In genomic region chr12:75177646-75178030, GRCm38 (mm10) we compare ENCODE assay signal across 10 mouse cellular contexts. TPM values are rescaled to one million over a fixed set of nuclear protein-coding genes. Genes with fewer than 3 reads are reported as not detected.
DNase-seq lines count a peak whose midpoint lies in the region; ATAC-seq and TF ChIP-seq lines count a peak whose summit lies in the region.
"Had no signal": no experiment of that assay in that cellular context is flagged by ENCODE, and none has a peak within 500 bp of the region (broad histone marks: within the 10 kb centered on the region; RNA-seq: fewer than 3 reads in every experiment).

No protein-coding gene starts in this region.

- H3K27ac ChIP-seq in gastrocnemius, adult 2 months: no peak overlapping the region
- H3K27ac ChIP-seq in neural tube, embryonic 11.5 days (ENCODE audit: low read depth, low read length): no peak overlapping the region
- no peak overlapping the region for H3K27ac ChIP-seq in intestine, embryonic 15.5 days
- no peak overlapping the region for H3K27ac ChIP-seq in stomach, embryonic 15.5 days

- no peak for ATAC-seq in neural tube, embryonic 11.5 days (ENCODE audit: insufficient read depth, low FRiP score, low TSS enrichment)
- no peak for ATAC-seq in intestine, embryonic 15.5 days
- ATAC-seq in stomach, embryonic 15.5 days (ENCODE audit: insufficient read depth, low FRiP score, low read depth): no peak

- no peaks in the 10 kb centered on the region for H3K36me3 ChIP-seq in neural tube, embryonic 11.5 days (ENCODE audit: control insufficient read depth, insufficient read depth, low read length)
- no peaks in the 10 kb centered on the region for H3K36me3 ChIP-seq in intestine, embryonic 15.5 days
- H3K36me3 ChIP-seq in stomach, embryonic 15.5 days: no peaks in the 10 kb centered on the region

- intact Hi-C loops in gastrocnemius, adult 2 months (cut with DNase I): no loop called here

- no peaks in the 10 kb centered on the region for H3K4me1 ChIP-seq in neural tube, embryonic 11.5 days (ENCODE audit: control insufficient read depth, insufficient read depth, low read length)
- peaks cover 9% of the 10 kb centered on the region; the same call in 1 of the 2 replicates for H3K4me1 ChIP-seq in intestine, embryonic 15.5 days (replicated peaks)
- peaks cover 12% of the 10 kb centered on the region; the same call in 1 of the 2 replicates for H3K4me1 ChIP-seq in stomach, embryonic 15.5 days

- no peak for TF ChIP-seq CTCF in gastrocnemius, adult 2 months (IDR thresholded peaks at IDR 0.05)

- H3K9ac ChIP-seq in neural tube, embryonic 11.5 days (ENCODE audit: low read length): no peak overlapping the region
- H3K9ac ChIP-seq in intestine, embryonic 15.5 days: no peak overlapping the region
- H3K9ac ChIP-seq in stomach, embryonic 15.5 days: no peak overlapping the region

- H3K4me2 ChIP-seq in neural tube, embryonic 11.5 days (ENCODE audit: low read depth): peak overlapping the region; percentile 80
- H3K4me2 ChIP-seq in intestine, embryonic 15.5 days (replicated peaks): peak overlapping the region; percentile 65
- H3K4me2 ChIP-seq in stomach, embryonic 15.5 days: peak overlapping the region; percentile 67

- peak overlapping the region; percentile 59 for H3K4me3 ChIP-seq in gastrocnemius, adult 2 months
- peak overlapping the region; percentile 51 for H3K4me3 ChIP-seq in neural tube, embryonic 11.5 days (ENCODE audit: low read depth, low read length)
- peak overlapping the region; percentile 33; the same call in 1 of the 2 replicates for H3K4me3 ChIP-seq in intestine, embryonic 15.5 days (replicated peaks)
- H3K4me3 ChIP-seq in stomach, embryonic 15.5 days (replicated peaks): peak overlapping the region; percentile 37

- 1% methylated on average over 13 of the region's 13 CpGs for WGBS in neural tube, embryonic 11.5 days
- WGBS in intestine, embryonic 15.5 days: 4% methylated on average over 13 of the region's 13 CpGs
- 5% methylated on average over 13 of the region's 13 CpGs for WGBS in stomach, embryonic 15.5 days

- H3K27me3 ChIP-seq in neural tube, embryonic 11.5 days (ENCODE audit: control insufficient read depth, insufficient read depth, low read length): peaks cover 13% of the 10 kb centered on the region
- H3K27me3 ChIP-seq in intestine, embryonic 15.5 days (replicated peaks): peaks cover 47% of the 10 kb centered on the region
- H3K27me3 ChIP-seq in stomach, embryonic 15.5 days (replicated peaks): peaks cover 37% of the 10 kb centered on the region

- H3K9me3 ChIP-seq in neural tube, embryonic 11.5 days (ENCODE audit: control insufficient read depth, low read length): no peaks in the 10 kb centered on the region
- no peaks in the 10 kb centered on the region for H3K9me3 ChIP-seq in intestine, embryonic 15.5 days
- no peaks in the 10 kb centered on the region for H3K9me3 ChIP-seq in stomach, embryonic 15.5 days

- DNase-seq in gastrocnemius, adult 2 months: no peak
- no peak for DNase-seq in gastrocnemius, adult 18-20 months (ENCODE audit: low spot score)
- DNase-seq in neural tube, embryonic 11.5 days (ENCODE audit: low spot score): peak; percentile 11
- no peak for DNase-seq in neural tube, embryonic 10.5 days (ENCODE audit: extremely low spot score, low spot score)
- no peak for DNase-seq in lung, postnatal 25 days (ENCODE audit: low spot score)
- no peak for DNase-seq in spleen, adult 18-20 months
- DNase-seq: lung, postnatal 4 days had no signal

RNA-seq across cellular contexts. Expression of gene Kcnh5, which starts 0.5 kb away (rescaled TPM):
- under 1 TPM in 1 of 2 experiments, not detected in 1; 0.06 TPM for total RNA-seq in gastrocnemius, adult 2 months (2021)
- total RNA-seq in gastrocnemius, adult 18-20 months (2021): not detected
- polyA plus RNA-seq in neural tube, embryonic 11.5 days (2014; fragmentation: Nextera tagmentation; extraction: Ambion mirVana): 0.23 and 0.53 TPM in 2 replicates
- polyA plus RNA-seq in intestine, embryonic 15.5 days (2015; fragmentation: Nextera tagmentation; extraction: Ambion mirVana): 0.04 TPM in 1 of 2 replicates, not detected in the other
- polyA plus RNA-seq in stomach, embryonic 15.5 days (2015; fragmentation: Nextera tagmentation; extraction: Ambion mirVana): 0.21 TPM in 2 replicates
- total RNA-seq: heart, adult 8-10 months had no signal
